Mouse (Mus musculus): ENCODE measurements around the gene Tspan5.

Tspan5 gene

GRCm38 (mm10) chr3:138773871-138774606 is 32.0 kb downstream of the Tspan5 start:
- DNase-seq: no peak

- DNase-seq: no peak
Measured at GRCm38 (mm10) chr3:138774607-138774943, 32.6 kb downstream of the Tspan5 start.

- no peak for DNase-seq
Measured at GRCm38 (mm10) chr3:138775926-138776715, 34.1 kb downstream of the Tspan5 start.

GRCm38 (mm10) chr3:138781492-138781891 is 39.5 kb downstream of the Tspan5 start:
- no peak for DNase-seq

GRCm38 (mm10) chr3:138783859-138784640 is 42.1 kb downstream of the Tspan5 start:
- no peak for DNase-seq

- no peak for DNase-seq
Measured at GRCm38 (mm10) chr3:138784641-138785025, 42.6 kb downstream of the Tspan5 start.

- no peak for DNase-seq
Measured at GRCm38 (mm10) chr3:138787758-138788488, 45.9 kb downstream of the Tspan5 start.

GRCm38 (mm10) chr3:138788489-138788850 is 46.5 kb downstream of the Tspan5 start:
- no peak for DNase-seq

- no peak for DNase-seq
Measured at GRCm38 (mm10) chr3:138789275-138789674, 47.3 kb downstream of the Tspan5 start.

GRCm38 (mm10) chr3:138794533-138794932 is 52.5 kb downstream of the Tspan5 start:
- DNase-seq: no peak

- no peak for DNase-seq
Measured at GRCm38 (mm10) chr3:138795951-138796350, 54.0 kb downstream of the Tspan5 start.

GRCm38 (mm10) chr3:138796583-138796982 is 54.6 kb downstream of the Tspan5 start:
- DNase-seq: no peak

GRCm38 (mm10) chr3:138800664-138801411 is 58.8 kb downstream of the Tspan5 start:
- DNase-seq: no peak

- DNase-seq: no peak
Measured at GRCm38 (mm10) chr3:138801661-138802060, 59.7 kb downstream of the Tspan5 start.

- DNase-seq: no peak
Measured at GRCm38 (mm10) chr3:138802722-138803443, 60.9 kb downstream of the Tspan5 start.

GRCm38 (mm10) chr3:138803444-138804085 is 61.6 kb downstream of the Tspan5 start:
- DNase-seq: no peak

- no peak for DNase-seq
Measured at GRCm38 (mm10) chr3:138804104-138805048, 62.4 kb downstream of the Tspan5 start.

- DNase-seq: no peak
Measured at GRCm38 (mm10) chr3:138807795-138808194, 65.8 kb downstream of the Tspan5 start.

- no peak for DNase-seq
Measured at GRCm38 (mm10) chr3:138809509-138809908, 67.5 kb downstream of the Tspan5 start.

GRCm38 (mm10) chr3:138812565-138812964 is 70.6 kb downstream of the Tspan5 start:
- DNase-seq: no peak

Measured in embryo, embryonic 11 days (tissue).